Mouse (Mus musculus): ENCODE data around the gene Gm11032. TPM values are rescaled to one million over a fixed set of nuclear protein-coding genes. Genes with fewer than 3 reads are reported as not detected.
A peak's percentile ranks its signal among the peaks of the same experiment; 100 is the strongest.
"Not testable (repeated sequence)": the region's sequence is repeated elsewhere in the genome, so short reads cannot be mapped to it uniquely, and the experiment has no call there.

Gm11032 gene
- polyA plus RNA-seq (2016; fragmentation: Nextera tagmentation; extraction: Ambion mirVana), result not detected in 2 replicates

GRCm38 (mm10) chr11:4620017-4620485 is at the start of gene Gm11032:
TSS of gene Gm11032 (plus strand) at chr11:4620067.
- no peaks in the 10 kb centered on the region for H3K27me3 ChIP-seq (replicated peaks)
- no peak for ATAC-seq (ENCODE audit: insufficient number of reproducible peaks, low FRiP score)
- 34% methylated on average over 16 of the region's 16 CpGs for WGBS
- H3K4me1 ChIP-seq (replicated peaks), result peaks cover 13% of the 10 kb centered on the region
- H3K36me3 ChIP-seq, result no peaks in the 10 kb centered on the region
- no peaks in the 10 kb centered on the region for H3K9me3 ChIP-seq (replicated peaks)
- H3K4me3 ChIP-seq, result no peak within 1 kb of the TSS
- H3K4me2 ChIP-seq, result peak within 1 kb of the TSS; percentile 52
- no peak within 1 kb of the TSS; the same call in 1 of the 2 replicates for H3K9ac ChIP-seq
- H3K27ac ChIP-seq (ENCODE audit: poor library complexity, severe bottlenecking), result no peak within 1 kb of the TSS

- WGBS, result 74% methylated on average over 4 of the region's 4 CpGs
- H3K9me3 ChIP-seq (replicated peaks), result no peaks in the 10 kb centered on the region
- H3K27me3 ChIP-seq (replicated peaks), result no peaks in the 10 kb centered on the region
- no peak for ATAC-seq (ENCODE audit: insufficient number of reproducible peaks, low FRiP score)
- no peak overlapping the region for H3K4me3 ChIP-seq
- H3K4me1 ChIP-seq (replicated peaks), result peaks cover 17% of the 10 kb centered on the region
- no peak overlapping the region for H3K27ac ChIP-seq (ENCODE audit: poor library complexity, severe bottlenecking)
- H3K4me2 ChIP-seq, result no peak overlapping the region
- no peaks in the 10 kb centered on the region for H3K36me3 ChIP-seq
- H3K9ac ChIP-seq, result no peak overlapping the region
These were observed 48.4 kb upstream of the Gm11032 start for GRCm38 (mm10) chr11:4571491-4571901.

- H3K4me1 ChIP-seq (replicated peaks), result peaks cover 25% of the 10 kb centered on the region
- H3K4me3 ChIP-seq; H3K9me3 ChIP-seq (replicated peaks); H3K27me3 ChIP-seq (replicated peaks); H3K9ac ChIP-seq; H3K27ac ChIP-seq (ENCODE audit: poor library complexity, severe bottlenecking); H3K4me2 ChIP-seq; ATAC-seq (ENCODE audit: insufficient number of reproducible peaks, low FRiP score); H3K36me3 ChIP-seq: not testable (repeated sequence)
- WGBS, result 46% methylated on average over 2 of the region's 2 CpGs
These were observed 43.7 kb upstream of the Gm11032 start for GRCm38 (mm10) chr11:4576090-4576732.

- Histone ChIP-seq H3K27ac (ENCODE audit: poor library complexity, severe bottlenecking) (no peak overlapping the region), H3K4me1 (replicated peaks) (peaks cover 21% of the 10 kb centered on the region), H3K4me3 (no peak overlapping the region), H3K4me2 (no peak overlapping the region), H3K9me3 (replicated peaks) (no peaks in the 10 kb centered on the region), H3K36me3 (peaks cover 2% of the 10 kb centered on the region; the same call in 1 of the 2 replicates), H3K27me3 (replicated peaks) (no peaks in the 10 kb centered on the region), H3K9ac (no peak overlapping the region)
- peak; percentile 74 for ATAC-seq (ENCODE audit: insufficient number of reproducible peaks, low FRiP score)
- 66% methylated on average over 2 of the region's 2 CpGs for WGBS
These were observed 42.8 kb upstream of the Gm11032 start for GRCm38 (mm10) chr11:4577079-4577478.

- WGBS, result 53% methylated on average over 2 of the region's 2 CpGs
- Histone ChIP-seq H3K27me3 (replicated peaks) (no peaks in the 10 kb centered on the region), H3K36me3 (peaks cover 5% of the 10 kb centered on the region; the same call in 1 of the 2 replicates), H3K4me1 (replicated peaks) (peaks cover 19% of the 10 kb centered on the region), H3K9me3 (replicated peaks) (no peaks in the 10 kb centered on the region), H3K9ac (no peak overlapping the region), H3K4me2 (no peak overlapping the region), H3K27ac (ENCODE audit: poor library complexity, severe bottlenecking) (no peak overlapping the region), H3K4me3 (no peak overlapping the region)
- no peak for ATAC-seq (ENCODE audit: insufficient number of reproducible peaks, low FRiP score)
These were observed 41.2 kb upstream of the Gm11032 start for GRCm38 (mm10) chr11:4578682-4579081.

GRCm38 (mm10) chr11:4591811-4592210 is 28.1 kb upstream of the Gm11032 start:
- no peaks in the 10 kb centered on the region for H3K9me3 ChIP-seq (replicated peaks)
- H3K27me3 ChIP-seq (replicated peaks), result no peaks in the 10 kb centered on the region
- H3K36me3 ChIP-seq, result 0 out of 2 replicates have a peak, but pooled peaks cover 3% of the 10 kb centered on the region
- H3K9ac ChIP-seq, result no peak overlapping the region
- no peak overlapping the region for H3K4me2 ChIP-seq
- H3K4me1 ChIP-seq (replicated peaks), result peaks cover 14% of the 10 kb centered on the region
- H3K4me3 ChIP-seq, result no peak overlapping the region
- H3K27ac ChIP-seq (ENCODE audit: poor library complexity, severe bottlenecking), result no peak overlapping the region
- WGBS, result 87% methylated on average over 4 of the region's 4 CpGs
- no peak for ATAC-seq (ENCODE audit: insufficient number of reproducible peaks, low FRiP score)

- H3K4me3 ChIP-seq, result peak overlapping the region; percentile 93
- ATAC-seq (ENCODE audit: insufficient number of reproducible peaks, low FRiP score), result no peak
- H3K9ac ChIP-seq, result peak overlapping the region; percentile 94
- peaks cover 14% of the 10 kb centered on the region for H3K4me1 ChIP-seq (replicated peaks)
- H3K27ac ChIP-seq (ENCODE audit: poor library complexity, severe bottlenecking), result no peak overlapping the region
- no peaks in the 10 kb centered on the region for H3K27me3 ChIP-seq (replicated peaks)
- H3K4me2 ChIP-seq, result peak overlapping the region; percentile 70
- 27% methylated on average over 5 of the region's 5 CpGs for WGBS
- H3K9me3 ChIP-seq (replicated peaks), result no peaks in the 10 kb centered on the region
- no peaks in the 10 kb centered on the region for H3K36me3 ChIP-seq
These were observed 26.4 kb upstream of the Gm11032 start for GRCm38 (mm10) chr11:4593491-4593848.

GRCm38 (mm10) chr11:4593849-4594607 is 25.8 kb upstream of the Gm11032 start:
- no peaks in the 10 kb centered on the region for H3K9me3 ChIP-seq (replicated peaks)
- under 1% methylated on average over 45 of the region's 45 CpGs for WGBS
- H3K4me1 ChIP-seq (replicated peaks), result peaks cover 14% of the 10 kb centered on the region
- ATAC-seq (ENCODE audit: insufficient number of reproducible peaks, low FRiP score), result peak; percentile 92
- peak overlapping the region; percentile 93 for H3K4me3 ChIP-seq
- H3K4me2 ChIP-seq, result peak overlapping the region; percentile 70
- peak overlapping the region; percentile 94 for H3K9ac ChIP-seq
- H3K27ac ChIP-seq (ENCODE audit: poor library complexity, severe bottlenecking), result peak overlapping the region; percentile 93
- H3K27me3 ChIP-seq (replicated peaks), result no peaks in the 10 kb centered on the region
- no peaks in the 10 kb centered on the region for H3K36me3 ChIP-seq

GRCm38 (mm10) chr11:4594608-4595500 is 25.0 kb upstream of the Gm11032 start, which contains the start of gene Mtmr3:
TSS of gene Mtmr3 (minus strand) at chr11:4594863.
- H3K4me3 ChIP-seq, result peak within 1 kb of the TSS; percentile 93
- H3K4me1 ChIP-seq (replicated peaks), result peaks cover 14% of the 10 kb centered on the region
- no peaks in the 10 kb centered on the region for H3K36me3 ChIP-seq
- ATAC-seq (ENCODE audit: insufficient number of reproducible peaks, low FRiP score), result peak; percentile 92
- H3K9ac ChIP-seq, result peak within 1 kb of the TSS; percentile 94
- WGBS, result 4% methylated on average over 51 of the region's 53 CpGs
- H3K27me3 ChIP-seq (replicated peaks), result no peaks in the 10 kb centered on the region
- H3K9me3 ChIP-seq (replicated peaks), result no peaks in the 10 kb centered on the region
- H3K4me2 ChIP-seq, result peak within 1 kb of the TSS; percentile 70
- H3K27ac ChIP-seq (ENCODE audit: poor library complexity, severe bottlenecking), result peak within 1 kb of the TSS; percentile 93

GRCm38 (mm10) chr11:4598411-4598810 is 21.5 kb upstream of the Gm11032 start:
- no peaks in the 10 kb centered on the region for H3K9me3 ChIP-seq (replicated peaks)
- no peak overlapping the region for H3K4me3 ChIP-seq
- no peaks in the 10 kb centered on the region for H3K36me3 ChIP-seq
- no peak overlapping the region for H3K27ac ChIP-seq (ENCODE audit: poor library complexity, severe bottlenecking)
- no peak overlapping the region for H3K9ac ChIP-seq
- H3K27me3 ChIP-seq (replicated peaks), result no peaks in the 10 kb centered on the region
- H3K4me2 ChIP-seq, result no peak overlapping the region
- ATAC-seq (ENCODE audit: insufficient number of reproducible peaks, low FRiP score), result no peak
- peaks cover 9% of the 10 kb centered on the region for H3K4me1 ChIP-seq (replicated peaks)
- 89% methylated on average over 2 of the region's 2 CpGs for WGBS
